Mouse (Mus musculus) MEL (cell line): Measurements from ENCODE around the gene Slc24a4. TPM values are rescaled to one million over a fixed set of nuclear protein-coding genes. Genes with fewer than 3 reads are reported as not detected.

Experiments
- DNase-seq: peaks from one replicate; pipeline ENCODE4 v3.0.0; 2011; ENCODE audit warnings: low read depth, low spot score
- H3K27ac ChIP-seq: 2 replicates; pipeline ENCODE4 v1.5.1; 2012; ENCODE audit warnings: low read depth, mild to moderate bottlenecking, control low read depth, low read length, moderate library complexity; ENCODE audit not compliant: control insufficient read depth
- H3K27me3 ChIP-seq, 2 experiments: fragments of 150-350 bp in 1 of 2; sonication (generic) in 1 of 2; 2 replicates each; pipeline ENCODE4 v1.6.1; 2012; ENCODE audit warnings: low read length in 2 of 2, mild to moderate bottlenecking in 2 of 2, improper control_type of control experiment in 1 of 2, moderate library complexity in 1 of 2; ENCODE audit not compliant: insufficient read depth in 2 of 2, control insufficient read depth in 1 of 2
- H3K36me3 ChIP-seq, 2 experiments: 2 replicates each; pipeline ENCODE4 v1.6.1; 2012 to 2014; ENCODE audit warnings: low read length in 2 of 2, improper control_type of control experiment in 1 of 2, inconsistent platforms in 1 of 2, mild to moderate bottlenecking in 1 of 2; ENCODE audit not compliant: insufficient read depth in 2 of 2, control insufficient read depth in 1 of 2
- H3K4me1 ChIP-seq, 2 experiments: fragments of 150-350 bp in 1 of 2; sonication (generic) in 1 of 2; 2 replicates each; pipeline ENCODE4 v1.6.1; 2012; ENCODE audit warnings: low read length in 2 of 2, improper control_type of control experiment in 1 of 2, mild to moderate bottlenecking in 1 of 2; ENCODE audit not compliant: insufficient read depth in 2 of 2, control insufficient read depth in 1 of 2
- H3K4me3 ChIP-seq, 2 experiments: fragments of 150-350 bp in 1 of 2; sonication (generic) in 1 of 2; 2 replicates each; pipeline ENCODE4 v1.5.1; 2012; ENCODE audit warnings: low read depth in 2 of 2, low read length in 2 of 2, mild to moderate bottlenecking in 2 of 2, moderate library complexity in 2 of 2, control low read depth in 1 of 2, improper control_type of control experiment in 1 of 2; ENCODE audit not compliant: control insufficient read depth in 1 of 2, insufficient read depth in 1 of 2
- H3K79me2 ChIP-seq: 2 replicates; pipeline ENCODE4 v1.6.1; 2012; ENCODE audit warnings: mild to moderate bottlenecking, low read length, moderate library complexity; ENCODE audit not compliant: control insufficient read depth, poor library complexity, insufficient read depth
- H3K9ac ChIP-seq: 2 replicates; pipeline ENCODE4 v1.6.1; 2012; ENCODE audit warnings: low read depth, mild to moderate bottlenecking, control low read depth, low read length, moderate library complexity; ENCODE audit not compliant: control insufficient read depth, poor library complexity, severe bottlenecking
- H3K9me3 ChIP-seq: fragments of 150-350 bp; sonication (generic); replicated peaks from 2 replicates; pipeline ENCODE4 v1.6.1; 2012; ENCODE audit warnings: mild to moderate bottlenecking, low read length, improper control_type of control experiment, moderate library complexity; ENCODE audit not compliant: insufficient read depth
- BHLHE40 ChIP-seq: IDR thresholded peaks from 2 replicates; pipeline ENCODE4 v1.6.1; 2012; ENCODE audit warnings: low read depth, mild to moderate bottlenecking, inconsistent platforms, low read length, improper control_type of control experiment, borderline replicate concordance
- CHD1 ChIP-seq: IDR thresholded peaks from 2 replicates; pipeline ENCODE4 v1.6.1; 2012; ENCODE audit warnings: low read depth, mild to moderate bottlenecking, inconsistent platforms, low read length, improper control_type of control experiment
- CHD2 ChIP-seq: IDR thresholded peaks from 2 replicates; pipeline ENCODE4 v1.6.1; 2011; ENCODE audit warnings: low read length, improper control_type of control experiment
- ETS1 ChIP-seq: IDR thresholded peaks from 2 replicates; pipeline ENCODE4 v1.6.1; 2012; ENCODE audit warnings: low read depth, mild to moderate bottlenecking, inconsistent platforms, low read length, improper control_type of control experiment, moderate library complexity
- GATA1 ChIP-seq: IDR thresholded peaks from 2 replicates; pipeline ENCODE4 v1.6.1; 2011; ENCODE audit warnings: low read depth, low read length, improper control_type of control experiment
- JUND ChIP-seq: IDR thresholded peaks from 2 replicates; pipeline ENCODE4 v1.6.1; 2011; ENCODE audit warnings: low read depth, mild to moderate bottlenecking, improper control_type of control experiment, low read length
- KAT2A ChIP-seq: conservative IDR thresholded peaks from 2 replicates; pipeline ENCODE4 v1.6.1; 2012; ENCODE audit warnings: low read depth, low read length, improper control_type of control experiment, inconsistent platforms
- MXI1 ChIP-seq: IDR thresholded peaks from 2 replicates; pipeline ENCODE4 v1.6.1; 2011; ENCODE audit warnings: mild to moderate bottlenecking, low read depth, low read length, improper control_type of control experiment
- NRF1 ChIP-seq: IDR thresholded peaks from 2 replicates; pipeline ENCODE4 v1.6.1; 2014; ENCODE audit warnings: low read depth, mild to moderate bottlenecking, inconsistent platforms, low read length, improper control_type of control experiment, moderate library complexity; ENCODE audit not compliant: poor library complexity, insufficient read depth, severe bottlenecking
- POLR2AphosphoS5 ChIP-seq: IDR thresholded peaks from 2 replicates; pipeline ENCODE4 v1.6.1; 2012; ENCODE audit warnings: low read depth, borderline replicate concordance, mild to moderate bottlenecking, inconsistent platforms, low read length, moderate library complexity, mixed read lengths
- RAD21 ChIP-seq: IDR thresholded peaks from 2 replicates; pipeline ENCODE4 v1.6.1; 2011; ENCODE audit warnings: mild to moderate bottlenecking, low read depth, low read length, improper control_type of control experiment
- RCOR1 ChIP-seq: IDR thresholded peaks from 2 replicates; pipeline ENCODE4 v1.6.1; 2012; ENCODE audit warnings: low read depth, mild to moderate bottlenecking, inconsistent platforms, low read length, improper control_type of control experiment
- SIN3A ChIP-seq: IDR thresholded peaks from 2 replicates; pipeline ENCODE4 v1.6.1; 2012; ENCODE audit warnings: low read length, improper control_type of control experiment, inconsistent platforms
- TCF12 ChIP-seq: IDR thresholded peaks from 2 replicates; pipeline ENCODE4 v1.6.1; 2014; ENCODE audit warnings: low read depth, mild to moderate bottlenecking, inconsistent platforms, low read length, improper control_type of control experiment, moderate library complexity
- USF2 ChIP-seq, 2 experiments: IDR thresholded peaks; 2 replicates each; pipeline ENCODE4 v1.6.1; 2011 to 2012; ENCODE audit warnings: improper control_type of control experiment in 2 of 2, low read length in 2 of 2, borderline replicate concordance in 1 of 2, inconsistent platforms in 1 of 2, low read depth in 1 of 2, mild to moderate bottlenecking in 1 of 2; ENCODE audit not compliant: insufficient read depth in 1 of 2
- ZC3H11A ChIP-seq: IDR thresholded peaks from 2 replicates; pipeline ENCODE4 v1.6.1; 2012; ENCODE audit warnings: low read depth, mild to moderate bottlenecking, inconsistent platforms, low read length, improper control_type of control experiment
- ZKSCAN1 ChIP-seq: IDR thresholded peaks from 2 replicates; pipeline ENCODE4 v1.6.1; 2012; ENCODE audit warnings: low read depth, mild to moderate bottlenecking, inconsistent platforms, low read length, improper control_type of control experiment, moderate library complexity
- ZNF384 ChIP-seq: IDR thresholded peaks from 2 replicates; pipeline ENCODE4 v1.6.1; 2012; ENCODE audit warnings: low read depth, mild to moderate bottlenecking, inconsistent platforms, low read length, improper control_type of control experiment
- polyA plus RNA-seq, 2 experiments: library from polyadenylated mRNA; stranded (reverse) in 1 of 2; unstranded in 1 of 2; fragments of >175 nt in 1 of 2; fragments of >200 nt in 1 of 2; gene quantifications; 2 replicates each; pipeline versions ENCODE4 v1.2.1 to v1.2.4; 2012; ENCODE audit warnings: low replicate concordance in 2 of 2, low read depth in 1 of 2; ENCODE audit not compliant: insufficient read length in 2 of 2, insufficient read depth in 1 of 2, missing spikeins in 1 of 2
- total RNA-seq: library from RNA; depleted of rRNA; stranded (reverse); fragments of 300-350 nt; gene quantifications from 2 replicates; pipeline ENCODE4 v1.2.3, GENCODE M21; 2012

The Slc24a4 gene
- total and polyA plus RNA-seq, 3 experiments = not detected

DNA sequence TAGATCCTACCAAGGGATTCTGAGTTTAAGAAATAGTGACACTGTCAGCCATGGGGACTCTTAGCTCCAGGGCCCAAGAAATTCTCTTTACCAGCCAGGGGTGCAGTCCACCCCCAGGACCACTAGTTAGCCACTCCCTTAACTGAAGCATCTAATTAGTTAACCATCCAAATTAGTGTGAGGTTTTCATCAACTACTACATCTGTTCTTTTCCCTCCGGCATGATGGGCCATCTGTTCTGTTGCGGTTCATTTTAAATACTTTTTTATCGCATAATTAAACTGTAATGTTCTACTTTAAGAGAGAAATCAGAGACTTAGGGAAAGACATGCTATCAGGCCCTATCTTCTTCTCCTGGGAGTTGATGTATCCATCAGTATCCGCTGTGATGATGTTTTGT lies 121.8 kb downstream of the Slc24a4 start:
- Histone ChIP-seq H3K36me3 (no peaks in the 10 kb centered on the region), H3K9ac (no peak overlapping the region), H3K27ac (no peak overlapping the region), H3K79me2 (no peaks in the 10 kb centered on the region), H3K9me3 (no peaks in the 10 kb centered on the region), H3K4me1 (no peaks in the 10 kb centered on the region), H3K4me3 (no peak overlapping the region), H3K27me3 (no peaks in the 10 kb centered on the region)
- DNase-seq = no peak
- TF ChIP-seq MXI1 (no peak), ZKSCAN1 (no peak), CHD2 (no peak), RAD21 (no peak), ZC3H11A (no peak), SIN3A (no peak), ETS1 (no peak), KAT2A (no peak), RCOR1 (no peak)

DNA sequence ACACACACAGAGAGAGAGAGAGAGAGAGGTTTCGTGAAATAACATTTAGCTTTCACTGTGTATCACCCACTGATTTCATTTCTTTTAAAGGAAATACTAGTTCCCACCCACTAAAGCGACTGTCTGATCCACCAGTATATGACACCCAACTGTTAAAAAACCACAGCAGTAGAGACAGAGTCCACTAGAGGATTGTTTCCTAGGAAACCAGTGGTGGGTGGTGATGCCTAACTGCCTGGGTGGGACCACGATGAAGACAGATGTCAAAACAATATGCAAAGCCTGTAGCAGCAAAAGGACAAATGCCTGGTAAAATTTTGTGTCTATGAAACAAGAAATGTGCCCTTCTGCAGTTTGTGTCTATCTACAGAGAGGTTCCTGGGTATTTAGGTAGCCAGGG lies 122.5 kb downstream of the Slc24a4 start:
- H3K27me3 ChIP-seq = no peaks in the 10 kb centered on the region
- H3K79me2 ChIP-seq = no peaks in the 10 kb centered on the region
- no peak overlapping the region for H3K27ac ChIP-seq
- TF ChIP-seq POLR2AphosphoS5 = no peak
- TF ChIP-seq NRF1 = no peak
- TF ChIP-seq CHD1 = no peak
- TF ChIP-seq GATA1 = no peak
- no peak for TF ChIP-seq MXI1
- TF ChIP-seq RCOR1 = no peak
- TF ChIP-seq KAT2A = no peak
- no peak for TF ChIP-seq JUND
- TF ChIP-seq RAD21 = no peak
- no peak for TF ChIP-seq USF2 (IDR thresholded peaks at IDR 0.05; ENCODE audit: borderline replicate concordance in 1 of 2, insufficient read depth in 1 of 2, low read depth in 1 of 2, low read length in 2 of 2)
- TF ChIP-seq SIN3A = no peak
- no peak for TF ChIP-seq TCF12
- no peak for TF ChIP-seq ZNF384
- TF ChIP-seq BHLHE40 = no peak
- no peak overlapping the region for H3K4me3 ChIP-seq
- no peaks in the 10 kb centered on the region for H3K9me3 ChIP-seq
- H3K4me1 ChIP-seq = no peaks in the 10 kb centered on the region
- no peak for DNase-seq
- H3K36me3 ChIP-seq = no peaks in the 10 kb centered on the region
- no peak overlapping the region for H3K9ac ChIP-seq
